Mouse (Mus musculus): Measurements from ENCODE around the gene Fam110a.

The Fam110a gene

GRCm38 (mm10) chr2:151937893-151938292 is 42.1 kb downstream of the Fam110a start:
- DNase-seq (ENCODE audit: inconsistent ontology term) = peak; percentile 59

- DNase-seq (ENCODE audit: inconsistent ontology term) = no peak
Measured at GRCm38 (mm10) chr2:151930389-151931074, 49.5 kb downstream of the Fam110a start.

GRCm38 (mm10) chr2:151927103-151927502 is 52.9 kb downstream of the Fam110a start:
- no peak for DNase-seq (ENCODE audit: inconsistent ontology term)

GRCm38 (mm10) chr2:151925715-151926114 is 54.3 kb downstream of the Fam110a start:
- no peak for DNase-seq (ENCODE audit: inconsistent ontology term)

- DNase-seq (ENCODE audit: inconsistent ontology term) = no peak
Measured at GRCm38 (mm10) chr2:151924276-151924675, 55.7 kb downstream of the Fam110a start.

GRCm38 (mm10) chr2:151921596-151921995 is 58.4 kb downstream of the Fam110a start:
- DNase-seq (ENCODE audit: inconsistent ontology term) = no peak

- no peak for DNase-seq (ENCODE audit: inconsistent ontology term)
Measured at GRCm38 (mm10) chr2:151921068-151921467, 59.0 kb downstream of the Fam110a start.
